Mouse (Mus musculus) layer of hippocampus, postnatal 14 days (tissue): Measurements from ENCODE around the gene Specc1. TPM values are rescaled to one million over a fixed set of nuclear protein-coding genes. Genes with fewer than 3 reads are reported as not detected.

Experiments used
- total RNA-seq, 2 experiments: library from RNA; stranded (reverse); gene quantifications; 2 replicates each; pipeline ENCODE4 v1.2.3; 2021

Gene Specc1
- total RNA-seq, 2 experiments from 2014 or later = 66.1 to 69.8 TPM

Other genes starting within 250 kb of the Specc1 start
- under 1 TPM; 0.48 to 0.64 TPM for gene Slc5a10, start 235.9 kb upstream of the Specc1 start, total RNA-seq
- gene Prpsap2, start 194.7 kb upstream of the Specc1 start, total RNA-seq = 10 to 100 TPM; 40.8 to 45.7 TPM
- gene Ulk2, start 101.7 kb upstream of the Specc1 start, total RNA-seq = 10 to 100 TPM; 88.6 to 92.1 TPM
- 10 to 100 TPM; 31.2 to 33.9 TPM for gene Akap10, start 26.5 kb upstream of the Specc1 start, total RNA-seq